8 mouse cellular contexts compared by ENCODE assay signal in genomic region chr9:106170556-106171345, GRCm38 (mm10). TPM values are rescaled to one million over a fixed set of nuclear protein-coding genes. Genes with fewer than 3 reads are reported as not detected.
A peak's percentile ranks its signal among the peaks of the same experiment; 100 is the strongest.
DNase-seq lines count a peak whose midpoint lies in the region; ATAC-seq and TF ChIP-seq lines count a peak whose summit lies in the region.

Gene Wdr82 (plus strand): TSS chr9:106170928.

- H3K9me3 ChIP-seq in forebrain, embryonic 11.5 days (ENCODE audit: control insufficient read depth, low read length): no peaks in the 10 kb centered on the region
- H3K9me3 ChIP-seq in heart, embryonic 16.5 days (replicated peaks; ENCODE audit: control insufficient read depth, low read length): no peaks in the 10 kb centered on the region
- no peaks in the 10 kb centered on the region for H3K9me3 ChIP-seq in liver, embryonic 16.5 days (replicated peaks; ENCODE audit: control insufficient read depth, low read length)
- H3K9me3 ChIP-seq in neural tube, embryonic 13.5 days: no peaks in the 10 kb centered on the region

- peak; percentile 92 for ATAC-seq in forebrain, embryonic 11.5 days (replicated peaks; ENCODE audit: low FRiP score)
- ATAC-seq in heart, embryonic 16.5 days (replicated peaks; ENCODE audit: extremely low read depth, insufficient read depth, low FRiP score): peak; percentile 91
- ATAC-seq in liver, embryonic 16.5 days (ENCODE audit: low read depth): peak; percentile 94
- ATAC-seq in neural tube, embryonic 13.5 days (ENCODE audit: low read depth): peak; percentile 90

- peak; percentile 78 to 82 for DNase-seq in CD8-positive naive resting alpha-beta T cell, adult 2 months (ENCODE audit: low read depth in 2 of 2, low spot score in 2 of 2)
- peak; percentile 86 for DNase-seq in c-Kit-positive CD71-negative TER-119-negative erythroid progenitor cells, embryonic 14.5 days (ENCODE audit: low read depth)
- DNase-seq in forebrain, embryonic 11.5 days (ENCODE audit: low spot score): peak; percentile 98
- peak; percentile 93 to 95 for DNase-seq in kidney, postnatal 4 days

- no peaks in the 10 kb centered on the region for H3K27me3 ChIP-seq in forebrain, embryonic 11.5 days (ENCODE audit: control insufficient read depth, insufficient read depth, low read length)
- no peaks in the 10 kb centered on the region for H3K27me3 ChIP-seq in heart, embryonic 16.5 days (ENCODE audit: control insufficient read depth, insufficient read depth, low read length)
- H3K27me3 ChIP-seq in liver, embryonic 16.5 days (ENCODE audit: control insufficient read depth, insufficient read depth, low read depth, low read length): no peaks in the 10 kb centered on the region
- no peaks in the 10 kb centered on the region for H3K27me3 ChIP-seq in neural tube, embryonic 13.5 days
- H3K27me3 ChIP-seq in testis, adult 2 months (ENCODE audit: control insufficient read depth, insufficient read depth, low read length): no peaks in the 10 kb centered on the region

- H3K4me2 ChIP-seq in forebrain, embryonic 11.5 days (ENCODE audit: low read depth, low read length, severe bottlenecking): peak within 1 kb of the TSS; percentile 81
- peak within 1 kb of the TSS; percentile 93 for H3K4me2 ChIP-seq in heart, embryonic 16.5 days (ENCODE audit: low read depth, low read length)
- H3K4me2 ChIP-seq in liver, embryonic 16.5 days (ENCODE audit: low read depth, low read length): peak within 1 kb of the TSS; percentile 88
- peak within 1 kb of the TSS; percentile 94 for H3K4me2 ChIP-seq in neural tube, embryonic 13.5 days

- TF ChIP-seq CTCF in testis, adult 2 months (IDR thresholded peaks at IDR 0.05; ENCODE audit: control insufficient read depth, insufficient read depth, insufficient replicate concordance, low read depth, low read length): no peak

- peak within 1 kb of the TSS; percentile 93 for H3K4me3 ChIP-seq in forebrain, embryonic 11.5 days (ENCODE audit: low read depth, low read length)
- H3K4me3 ChIP-seq in heart, embryonic 16.5 days (ENCODE audit: low read length): peak within 1 kb of the TSS; percentile 64
- H3K4me3 ChIP-seq in liver, embryonic 16.5 days (ENCODE audit: low read depth, low read length): peak within 1 kb of the TSS; percentile 91
- peak within 1 kb of the TSS; percentile 74 for H3K4me3 ChIP-seq in neural tube, embryonic 13.5 days
- peak within 1 kb of the TSS; percentile 97 for H3K4me3 ChIP-seq in testis, adult 2 months (ENCODE audit: control insufficient read depth, low read depth, low read length)

- TF ChIP-seq POLR2A in testis, adult 2 months (IDR thresholded peaks at IDR 0.05; ENCODE audit: control insufficient read depth, low read depth, low read length): peak; percentile 95

- H3K4me1 ChIP-seq in forebrain, embryonic 11.5 days (replicated peaks; ENCODE audit: control insufficient read depth, insufficient read depth, low read length): peaks cover 9% of the 10 kb centered on the region; the same call in 1 of the 2 replicates
- peaks cover 34% of the 10 kb centered on the region for H3K4me1 ChIP-seq in heart, embryonic 16.5 days (ENCODE audit: control insufficient read depth, insufficient read depth, low read length)
- peaks cover 31% of the 10 kb centered on the region for H3K4me1 ChIP-seq in liver, embryonic 16.5 days (ENCODE audit: control insufficient read depth, low read depth, low read length)
- peaks cover 47% of the 10 kb centered on the region for H3K4me1 ChIP-seq in neural tube, embryonic 13.5 days (replicated peaks)
- H3K4me1 ChIP-seq in testis, adult 2 months (ENCODE audit: control insufficient read depth, insufficient read depth, low read length): peaks cover 19% of the 10 kb centered on the region

- H3K36me3 ChIP-seq in forebrain, embryonic 11.5 days (ENCODE audit: control insufficient read depth, insufficient read depth, low read length): no peaks in the 10 kb centered on the region
- no peaks in the 10 kb centered on the region for H3K36me3 ChIP-seq in heart, embryonic 16.5 days (ENCODE audit: control insufficient read depth, insufficient read depth)
- no peaks in the 10 kb centered on the region for H3K36me3 ChIP-seq in liver, embryonic 16.5 days (ENCODE audit: control insufficient read depth, insufficient read depth)
- H3K36me3 ChIP-seq in neural tube, embryonic 13.5 days: no peaks in the 10 kb centered on the region
- H3K36me3 ChIP-seq in testis, adult 2 months (ENCODE audit: control insufficient read depth, insufficient read depth, low read length): no peaks in the 10 kb centered on the region; the same call in 1 of the 2 replicates

- H3K9ac ChIP-seq in forebrain, embryonic 11.5 days (ENCODE audit: low read length): peak within 1 kb of the TSS; percentile 96
- peak within 1 kb of the TSS; percentile 95 for H3K9ac ChIP-seq in heart, embryonic 16.5 days (ENCODE audit: low read length)
- peak within 1 kb of the TSS; percentile 89 for H3K9ac ChIP-seq in liver, embryonic 16.5 days (ENCODE audit: low read depth, low read length)
- H3K9ac ChIP-seq in neural tube, embryonic 13.5 days: peak within 1 kb of the TSS; percentile 92

- H3K27ac ChIP-seq in forebrain, embryonic 11.5 days (ENCODE audit: low read depth, low read length): peak within 1 kb of the TSS; percentile 92
- peak within 1 kb of the TSS; percentile 99 for H3K27ac ChIP-seq in heart, embryonic 16.5 days (ENCODE audit: low read length)
- H3K27ac ChIP-seq in liver, embryonic 16.5 days (ENCODE audit: low read length): peak within 1 kb of the TSS; percentile 95
- peak within 1 kb of the TSS; percentile 99 for H3K27ac ChIP-seq in neural tube, embryonic 13.5 days (replicated peaks)
- peak within 1 kb of the TSS; percentile 98 for H3K27ac ChIP-seq in testis, adult 2 months (ENCODE audit: control insufficient read depth, insufficient read depth, low read depth, low read length)

- WGBS in forebrain, embryonic 11.5 days: under 1% methylated on average over 81 of the region's 81 CpGs
- under 1% methylated on average over 81 of the region's 81 CpGs for WGBS in heart, embryonic 16.5 days
- under 1% methylated on average over 44 of the region's 81 CpGs for WGBS in liver, embryonic 16.5 days (ENCODE audit: insufficient replicate concordance)
- under 1% methylated on average over 81 of the region's 81 CpGs for WGBS in neural tube, embryonic 13.5 days

RNA-seq across cellular contexts. Expression of gene Wdr82, which starts in this region (rescaled TPM):
- polyA plus RNA-seq in forebrain, embryonic 11.5 days (2014; fragmentation: Nextera tagmentation; extraction: Ambion mirVana): 33.5 and 34.6 TPM in 2 replicates
- polyA plus RNA-seq in heart, embryonic 16.5 days (2015; fragmentation: Nextera tagmentation; extraction: Ambion mirVana): 17.6 and 18.2 TPM in 2 replicates
- 5.8 and 6.0 TPM in 2 replicates for polyA plus RNA-seq in liver, embryonic 16.5 days (2015; fragmentation: Nextera tagmentation; extraction: Ambion mirVana)
- 27.7 and 29.6 TPM in 2 replicates for polyA plus RNA-seq in neural tube, embryonic 13.5 days (2015; fragmentation: Nextera tagmentation; extraction: Ambion mirVana)
- polyA plus RNA-seq in testis, adult 2 months (2012; rRNA removed): 21.3 and 25.2 TPM in 2 replicates

Comparison
In these comparisons a context has a peak if more than half of its experiments do, and no peak if none do; other contexts are left out.
1. Peak in every context shown above with its lines: DNase-seq, ATAC-seq, H3K4me3 ChIP-seq and H3K27ac ChIP-seq.